ENCODE assay signal across 8 mouse cellular contexts in genomic region chr2:132384511-132385193, GRCm38 (mm10). TPM values are rescaled to one million over a fixed set of nuclear protein-coding genes. Genes with fewer than 3 reads are reported as not detected.
DNase-seq lines count a peak whose midpoint lies in the region; ATAC-seq lines count a peak whose summit lies in the region.

No protein-coding gene starts in this region.

- peak overlapping the region; percentile 66 for H3K9ac ChIP-seq in hindbrain, embryonic 13.5 days
- H3K9ac ChIP-seq in midbrain, embryonic 15.5 days = peak overlapping the region; percentile 51

- under 1% methylated on average over 31 of the region's 31 CpGs for WGBS in hindbrain, embryonic 13.5 days
- whole genome bisulfite sequencing in midbrain, embryonic 15.5 days = under 1% methylated on average over 31 of the region's 31 CpGs

- H3K36me3 ChIP-seq in hindbrain, embryonic 13.5 days = no peaks in the 10 kb centered on the region
- H3K36me3 ChIP-seq in midbrain, embryonic 15.5 days (replicated peaks) = no peaks in the 10 kb centered on the region

- no peaks in the 10 kb centered on the region for H3K9me3 ChIP-seq in hindbrain, embryonic 13.5 days
- no peaks in the 10 kb centered on the region for H3K9me3 ChIP-seq in midbrain, embryonic 15.5 days

- peaks cover 38% of the 10 kb centered on the region for H3K27me3 ChIP-seq in hindbrain, embryonic 13.5 days
- peaks cover 7% of the 10 kb centered on the region for H3K27me3 ChIP-seq in midbrain, embryonic 15.5 days (replicated peaks)

- peaks cover 14% of the 10 kb centered on the region for H3K4me1 ChIP-seq in hindbrain, embryonic 13.5 days (replicated peaks)
- H3K4me1 ChIP-seq in midbrain, embryonic 15.5 days = peaks cover 11% of the 10 kb centered on the region; the same call in 1 of the 2 replicates

- H3K27ac ChIP-seq in hindbrain, embryonic 13.5 days = no peak overlapping the region
- no peak overlapping the region for H3K27ac ChIP-seq in midbrain, embryonic 15.5 days

- peak; percentile 6 for DNase-seq in adrenal gland, adult 2 months
- DNase-seq in adrenal gland, postnatal 25 days = no peak
- DNase-seq in right cerebral cortex, postnatal 14 days = peak; percentile 9
- DNase-seq in right cerebral cortex, adult 18-20 months = no peak
- DNase-seq in yolk sac, embryonic 10.5 days (ENCODE audit: low spot score) = no peak
- DNase-seq in natural killer cell, adult 2 months (ENCODE audit: low spot score in 2 of 2) = no peak

- H3K4me3 ChIP-seq in hindbrain, embryonic 13.5 days = peak overlapping the region; percentile 54
- H3K4me3 ChIP-seq in midbrain, embryonic 15.5 days = peak overlapping the region; percentile 51

- ATAC-seq in hindbrain, embryonic 13.5 days (ENCODE audit: low FRiP score) = peak; percentile 78
- peak; percentile 73 for ATAC-seq in midbrain, embryonic 15.5 days (replicated peaks)

- H3K4me2 ChIP-seq in hindbrain, embryonic 13.5 days = peak overlapping the region; percentile 86
- peak overlapping the region; percentile 95 for H3K4me2 ChIP-seq in midbrain, embryonic 15.5 days

RNA-seq across cellular contexts. Expression of gene Prokr2, which starts 0.6 kb away (rescaled TPM):
- total RNA-seq in adrenal gland, adult 2 months (2021) = under 1 TPM in 1 of 2 experiments, not detected in 1; 0.09 TPM
- not detected in 2 replicates for polyA plus RNA-seq in adrenal gland, adult 2 months (2012; rRNA removed)
- not detected in 2 replicates for total RNA-seq in adrenal gland, postnatal 25 days (2021)
- 1.6 and 2.4 TPM in 2 replicates for polyA plus RNA-seq in hindbrain, embryonic 13.5 days (2015; fragmentation: Nextera tagmentation; extraction: Ambion mirVana)
- 6.3 and 6.9 TPM in 2 replicates for polyA plus RNA-seq in midbrain, embryonic 15.5 days (2015; fragmentation: Nextera tagmentation; extraction: Ambion mirVana)

Comparison
In these comparisons a context has a peak if more than half of its experiments do, and no peak if none do; other contexts are left out.
1. DNase-seq: peak in adrenal gland, adult 2 months (single experiment) and right cerebral cortex, postnatal 14 days (single experiment); none in adrenal gland, postnatal 25 days (single experiment), right cerebral cortex, adult 18-20 months (single experiment), yolk sac, embryonic 10.5 days (single experiment) and natural killer cell, adult 2 months (0 of 2).